Mouse (Mus musculus): ENCODE measurements around the gene Tiam2. TPM values are rescaled to one million over a fixed set of nuclear protein-coding genes. Genes with fewer than 3 reads are reported as not detected.

Gene Tiam2
- polyA plus RNA-seq, 1 experiment = 0.58 TPM

- Histone ChIP-seq H3K4me3 (ENCODE audit: extremely low read depth, insufficient read depth, insufficient read length) (no peak overlapping the region), H3K36me3 (ENCODE audit: control insufficient read depth, insufficient read depth, low read length) (no peaks in the 10 kb centered on the region), H3K4me1 (ENCODE audit: control insufficient read depth, insufficient read depth, insufficient read length) (0 out of 2 replicates have a peak, but pooled peaks cover 3% of the 10 kb centered on the region), H3K27me3 (ENCODE audit: control insufficient read depth, insufficient read depth, low read length) (0 out of 2 replicates have a peak, but pooled peaks cover 6% of the 10 kb centered on the region), H3K27ac (ENCODE audit: insufficient read depth, low read length) (no peak overlapping the region)
- TF ChIP-seq CTCF (IDR thresholded peaks at IDR 0.05; ENCODE audit: extremely low read depth, insufficient read depth, insufficient read length, insufficient replicate concordance) (no peak), POLR2A (IDR thresholded peaks at IDR 0.05; ENCODE audit: low read depth, low read length) (no peak)
- WGBS = 10% methylated on average over 14 of the region's 14 CpGs
- no peak for DNase-seq (ENCODE audit: low read depth in 1 of 2, low spot score in 2 of 2)
These were observed 962 bp downstream of the Tiam2 start for GRCm38 (mm10) chr17:3327335-3327734.

- DNase-seq (ENCODE audit: low read depth in 1 of 2, low spot score in 2 of 2) = no peak
- Histone ChIP-seq H3K4me1 (ENCODE audit: control insufficient read depth, insufficient read depth, insufficient read length) (0 out of 2 replicates have a peak, but pooled peaks cover 3% of the 10 kb centered on the region), H3K4me3 (ENCODE audit: extremely low read depth, insufficient read depth, insufficient read length) (no peak overlapping the region), H3K36me3 (ENCODE audit: control insufficient read depth, insufficient read depth, low read length) (no peaks in the 10 kb centered on the region), H3K27ac (ENCODE audit: insufficient read depth, low read length) (no peak overlapping the region), H3K27me3 (ENCODE audit: control insufficient read depth, insufficient read depth, low read length) (0 out of 2 replicates have a peak, but pooled peaks cover 6% of the 10 kb centered on the region)
- TF ChIP-seq POLR2A (IDR thresholded peaks at IDR 0.05; ENCODE audit: low read depth, low read length) = no peak
- no peak for TF ChIP-seq CTCF (IDR thresholded peaks at IDR 0.05; ENCODE audit: extremely low read depth, insufficient read depth, insufficient read length, insufficient replicate concordance)
- 84% methylated on average over 4 of the region's 4 CpGs for WGBS
These were observed 2.4 kb downstream of the Tiam2 start for GRCm38 (mm10) chr17:3328820-3329219.

GRCm38 (mm10) chr17:3329429-3329828 lies 3.1 kb downstream of the Tiam2 start:
- WGBS = 86% methylated on average over 4 of the region's 4 CpGs
- Histone ChIP-seq H3K4me1 (ENCODE audit: control insufficient read depth, insufficient read depth, insufficient read length) (0 out of 2 replicates have a peak, but pooled peaks cover 3% of the 10 kb centered on the region), H3K36me3 (ENCODE audit: control insufficient read depth, insufficient read depth, low read length) (no peaks in the 10 kb centered on the region), H3K27me3 (ENCODE audit: control insufficient read depth, insufficient read depth, low read length) (0 out of 2 replicates have a peak, but pooled peaks cover 6% of the 10 kb centered on the region), H3K27ac (ENCODE audit: insufficient read depth, low read length) (no peak overlapping the region), H3K4me3 (ENCODE audit: extremely low read depth, insufficient read depth, insufficient read length) (no peak overlapping the region)
- no peak for DNase-seq (ENCODE audit: low read depth in 1 of 2, low spot score in 2 of 2)
- no peak for TF ChIP-seq POLR2A (IDR thresholded peaks at IDR 0.05; ENCODE audit: low read depth, low read length)
- no peak for TF ChIP-seq CTCF (IDR thresholded peaks at IDR 0.05; ENCODE audit: extremely low read depth, insufficient read depth, insufficient read length, insufficient replicate concordance)

GRCm38 (mm10) chr17:3331721-3332461 lies 5.5 kb downstream of the Tiam2 start:
- no peak for TF ChIP-seq POLR2A (IDR thresholded peaks at IDR 0.05; ENCODE audit: low read depth, low read length)
- TF ChIP-seq CTCF (IDR thresholded peaks at IDR 0.05; ENCODE audit: extremely low read depth, insufficient read depth, insufficient read length, insufficient replicate concordance) = no peak
- H3K4me3 ChIP-seq (ENCODE audit: extremely low read depth, insufficient read depth, insufficient read length) = no peak overlapping the region
- WGBS = 84% methylated on average over 7 of the region's 7 CpGs
- no peak for DNase-seq (ENCODE audit: low read depth in 1 of 2, low spot score in 2 of 2)
- 0 out of 2 replicates have a peak, but pooled peaks cover 1% of the 10 kb centered on the region for H3K27me3 ChIP-seq (ENCODE audit: control insufficient read depth, insufficient read depth, low read length)
- H3K27ac ChIP-seq (ENCODE audit: insufficient read depth, low read length) = no peak overlapping the region
- no peaks in the 10 kb centered on the region for H3K36me3 ChIP-seq (ENCODE audit: control insufficient read depth, insufficient read depth, low read length)
- 0 out of 2 replicates have a peak, but pooled peaks cover 3% of the 10 kb centered on the region for H3K4me1 ChIP-seq (ENCODE audit: control insufficient read depth, insufficient read depth, insufficient read length)

GRCm38 (mm10) chr17:3336161-3336739 lies 9.9 kb downstream of the Tiam2 start:
- Histone ChIP-seq H3K4me3 (ENCODE audit: extremely low read depth, insufficient read depth, insufficient read length) (no peak overlapping the region), H3K27me3 (ENCODE audit: control insufficient read depth, insufficient read depth, low read length) (no peaks in the 10 kb centered on the region), H3K27ac (ENCODE audit: insufficient read depth, low read length) (no peak overlapping the region), H3K4me1 (ENCODE audit: control insufficient read depth, insufficient read depth, insufficient read length) (no peaks in the 10 kb centered on the region), H3K36me3 (ENCODE audit: control insufficient read depth, insufficient read depth, low read length) (no peaks in the 10 kb centered on the region)
- WGBS = 87% methylated on average over 7 of the region's 7 CpGs
- TF ChIP-seq POLR2A (IDR thresholded peaks at IDR 0.05; ENCODE audit: low read depth, low read length) (no peak), CTCF (IDR thresholded peaks at IDR 0.05; ENCODE audit: extremely low read depth, insufficient read depth, insufficient read length, insufficient replicate concordance) (no peak)
- DNase-seq (ENCODE audit: low read depth in 1 of 2, low spot score in 2 of 2) = no peak

GRCm38 (mm10) chr17:3336887-3337524 lies 10.6 kb downstream of the Tiam2 start:
- H3K4me1 ChIP-seq (ENCODE audit: control insufficient read depth, insufficient read depth, insufficient read length) = no peaks in the 10 kb centered on the region
- TF ChIP-seq POLR2A (IDR thresholded peaks at IDR 0.05; ENCODE audit: low read depth, low read length) (no peak), CTCF (IDR thresholded peaks at IDR 0.05; ENCODE audit: extremely low read depth, insufficient read depth, insufficient read length, insufficient replicate concordance) (no peak)
- no peak overlapping the region for H3K27ac ChIP-seq (ENCODE audit: insufficient read depth, low read length)
- no peaks in the 10 kb centered on the region for H3K27me3 ChIP-seq (ENCODE audit: control insufficient read depth, insufficient read depth, low read length)
- WGBS = 87% methylated on average over 7 of the region's 7 CpGs
- no peaks in the 10 kb centered on the region for H3K36me3 ChIP-seq (ENCODE audit: control insufficient read depth, insufficient read depth, low read length)
- H3K4me3 ChIP-seq (ENCODE audit: extremely low read depth, insufficient read depth, insufficient read length) = no peak overlapping the region
- no peak for DNase-seq (ENCODE audit: low read depth in 1 of 2, low spot score in 2 of 2)
